In the genomic region with DNA sequence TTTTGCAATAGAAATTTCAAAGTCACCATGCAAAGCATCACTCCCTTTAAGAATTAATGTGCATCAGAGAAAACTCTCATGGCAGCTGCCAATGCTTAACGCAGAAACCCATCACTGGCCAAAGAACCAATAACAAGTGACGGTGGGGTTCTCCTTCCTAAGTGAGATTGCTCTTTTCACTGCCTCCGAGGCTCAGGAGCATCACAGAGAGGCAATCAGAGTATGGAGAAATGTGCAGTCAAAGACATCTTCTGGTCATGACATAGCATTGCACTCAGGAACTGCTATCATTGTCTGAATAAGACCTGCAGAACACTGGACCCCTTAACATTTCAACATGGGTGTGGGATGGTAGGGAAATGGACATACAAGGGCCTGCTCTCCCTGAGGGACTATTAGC, we compare ENCODE assay signal across 13 mouse cellular contexts.
A peak's percentile ranks its signal among the peaks of the same experiment; 100 is the strongest.
DNase-seq lines count a peak whose midpoint lies in the region; ATAC-seq and TF ChIP-seq lines count a peak whose summit lies in the region.
"Had no signal": no experiment of that assay in that cellular context is flagged by ENCODE, and none has a peak within 500 bp of the region (broad histone marks: within the 10 kb centered on the region; RNA-seq: fewer than 3 reads in every experiment).

No protein-coding gene starts in this region.

- no peaks in the 10 kb centered on the region for H3K9me3 ChIP-seq in forebrain, embryonic 14.5 days (replicated peaks; ENCODE audit: control insufficient read depth, low read length)
- no peaks in the 10 kb centered on the region for H3K9me3 ChIP-seq in forebrain, embryonic 16.5 days (ENCODE audit: control insufficient read depth, low read length)
- H3K9me3 ChIP-seq: heart, embryonic 13.5 days; midbrain, embryonic 10.5 days; neural tube, embryonic 12.5 days had no signal

- H3K4me3 ChIP-seq in forebrain, embryonic 14.5 days (ENCODE audit: low read depth, low read length): no peak overlapping the region
- no peak overlapping the region for H3K4me3 ChIP-seq in forebrain, embryonic 16.5 days (replicated peaks; ENCODE audit: low read length)
- H3K4me3 ChIP-seq in layer of hippocampus, adult 2 months: no peak overlapping the region
- H3K4me3 ChIP-seq: heart, embryonic 13.5 days; midbrain, embryonic 10.5 days; neural tube, embryonic 12.5 days had no signal

- no peak for ATAC-seq in forebrain, embryonic 14.5 days
- no peak for ATAC-seq in forebrain, embryonic 16.5 days
- ATAC-seq in megakaryocyte progenitor cell, adult 5-6 weeks (replicated peaks; ENCODE audit: poor library complexity): peak; percentile 43; the same call in 1 of the 2 replicates

- 55% methylated on average over 3 of the region's 3 CpGs for WGBS in forebrain, embryonic 14.5 days
- 48% methylated on average over 3 of the region's 3 CpGs for WGBS in forebrain, embryonic 16.5 days

- DNase-seq in forebrain, embryonic 14.5 days (ENCODE audit: low spot score): peak; percentile 44
- no peak for DNase-seq in layer of hippocampus, adult 2 months (ENCODE audit: low spot score in 2 of 2)
- DNase-seq in layer of hippocampus, postnatal 14 days (ENCODE audit: low spot score in 2 of 2): no peak
- DNase-seq in NIH3T3 (ENCODE audit: low read depth): peak; percentile 9
- no peak for DNase-seq in adrenal gland, postnatal 10 days
- DNase-seq in layer of hippocampus, adult 8-10 months (ENCODE audit: low spot score in 2 of 2): no peak
- DNase-seq: adrenal gland, postnatal 36 days; cerebellum, adult 8-10 months had no signal

- no peak overlapping the region for H3K9ac ChIP-seq in forebrain, embryonic 14.5 days (ENCODE audit: low read length)
- no peak overlapping the region for H3K9ac ChIP-seq in forebrain, embryonic 16.5 days (replicated peaks; ENCODE audit: low read depth, low read length)
- H3K9ac ChIP-seq: heart, embryonic 13.5 days; neural tube, embryonic 12.5 days had no signal

- no peak overlapping the region for H3K27ac ChIP-seq in forebrain, embryonic 14.5 days (ENCODE audit: low read depth, low read length)
- no peak overlapping the region for H3K27ac ChIP-seq in forebrain, embryonic 16.5 days (ENCODE audit: low read length)
- no peak overlapping the region for H3K27ac ChIP-seq in layer of hippocampus, adult 2 months
- H3K27ac ChIP-seq: heart, embryonic 13.5 days; midbrain, embryonic 10.5 days; neural tube, embryonic 12.5 days had no signal

- no peaks in the 10 kb centered on the region for H3K27me3 ChIP-seq in forebrain, embryonic 14.5 days (replicated peaks; ENCODE audit: control insufficient read depth, insufficient read depth, low read length)
- H3K27me3 ChIP-seq in forebrain, embryonic 16.5 days (replicated peaks; ENCODE audit: control insufficient read depth, insufficient read depth, low read length): no peaks in the 10 kb centered on the region
- H3K27me3 ChIP-seq: heart, embryonic 13.5 days; neural tube, embryonic 12.5 days had no signal

- H3K4me2 ChIP-seq in forebrain, embryonic 14.5 days (ENCODE audit: low read length): no peak overlapping the region
- no peak overlapping the region for H3K4me2 ChIP-seq in forebrain, embryonic 16.5 days (ENCODE audit: low read length)
- H3K4me2 ChIP-seq: heart, embryonic 13.5 days; neural tube, embryonic 12.5 days had no signal

- no peaks in the 10 kb centered on the region for H3K4me1 ChIP-seq in forebrain, embryonic 14.5 days (ENCODE audit: control insufficient read depth, insufficient read depth, low read length)
- H3K4me1 ChIP-seq in forebrain, embryonic 16.5 days (replicated peaks; ENCODE audit: control insufficient read depth, insufficient read depth, low read length): peaks cover 4% of the 10 kb centered on the region
- H3K4me1 ChIP-seq: heart, embryonic 13.5 days; midbrain, embryonic 10.5 days; neural tube, embryonic 12.5 days had no signal

- TF ChIP-seq CTCF in layer of hippocampus, adult 2 months (conservative IDR thresholded peaks at IDR 0.05): peak; percentile 63

- no peaks in the 10 kb centered on the region for H3K36me3 ChIP-seq in forebrain, embryonic 14.5 days (ENCODE audit: control insufficient read depth, insufficient read depth, low read length)
- H3K36me3 ChIP-seq in forebrain, embryonic 16.5 days (ENCODE audit: control insufficient read depth, insufficient read depth): no peaks in the 10 kb centered on the region
- H3K36me3 ChIP-seq: heart, embryonic 13.5 days; midbrain, embryonic 10.5 days; neural tube, embryonic 12.5 days had no signal

Comparison
In these comparisons a context has a peak if more than half of its experiments do, and no peak if none do; other contexts are left out.
1. DNase-seq: peak in forebrain, embryonic 14.5 days (single experiment) and NIH3T3 (single experiment); none in layer of hippocampus, adult 2 months (0 of 2), layer of hippocampus, postnatal 14 days (0 of 2), adrenal gland, postnatal 10 days (single experiment) and layer of hippocampus, adult 8-10 months (0 of 2).